Mouse (Mus musculus) erythroblast, embryonic 14.5 days (primary cell): ENCODE results near the gene Itpkc.

Experiments used
- GATA1 ChIP-seq: IDR thresholded peaks from 2 replicates; pipeline ENCODE4 v1.6.1; 2012; ENCODE audit warnings: low read length, inconsistent platforms, mixed read lengths
- TAL1 ChIP-seq: IDR thresholded peaks from 3 replicates; pipeline ENCODE4 v1.6.1; 2012; ENCODE audit warnings: low read length, inconsistent platforms, mixed read lengths

GRCm38 (mm10) chr7:27185986-27186385 is 42.5 kb downstream of the Itpkc start:
- no peak for TF ChIP-seq GATA1
- no peak for TF ChIP-seq TAL1
